Mouse (Mus musculus): ENCODE results near the gene Trim63. TPM values are rescaled to one million over a fixed set of nuclear protein-coding genes. Genes with fewer than 3 reads are reported as not detected.
"Not testable (repeated sequence)": the region's sequence is repeated elsewhere in the genome, so short reads cannot be mapped to it uniquely, and the experiment has no call there.

Gene Trim63
- polyA plus RNA-seq, 1 experiment: 1.2 TPM

DNA sequence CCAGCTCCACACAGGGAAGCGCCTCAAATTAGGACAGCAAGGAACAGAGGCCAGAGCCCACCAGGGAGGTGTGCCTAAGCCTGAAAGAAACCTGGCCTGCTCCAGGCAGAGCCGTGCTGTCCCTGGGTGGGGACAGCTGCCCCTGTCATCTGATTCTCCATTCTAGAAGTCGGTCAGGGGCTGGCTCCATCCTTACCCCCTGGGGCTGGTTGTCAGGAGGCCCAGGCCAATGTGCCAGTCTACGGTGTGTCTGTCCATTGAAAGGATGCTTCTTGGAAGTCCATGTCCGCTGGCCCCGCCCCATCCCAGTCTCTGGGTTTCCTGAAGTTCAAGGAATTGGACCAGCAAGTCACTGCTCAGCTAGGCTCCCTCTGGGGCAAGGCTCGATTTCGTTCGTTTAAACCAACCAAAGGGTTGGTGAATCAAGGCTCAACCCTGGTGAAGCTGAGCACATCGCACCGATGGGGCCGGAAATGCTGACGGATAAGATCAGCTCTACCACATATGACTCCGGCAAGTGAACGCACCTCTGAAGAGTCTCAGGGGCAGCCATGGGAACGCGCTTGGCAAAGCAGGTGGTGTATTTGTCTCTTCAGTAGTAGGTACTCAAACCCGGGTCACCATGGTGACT lies 21.7 kb upstream of the Trim63 start:
- Histone ChIP-seq H3K27ac (replicated peaks; ENCODE audit: low read depth, low read length) (no peak overlapping the region), H3K4me3 (ENCODE audit: insufficient read depth, low read depth, low read length) (no peak overlapping the region), H3K4me1 (ENCODE audit: control insufficient read depth, insufficient read depth, insufficient read length, low read length) (peaks cover 2% of the 10 kb centered on the region; the same call in 1 of the 2 replicates)

DNA sequence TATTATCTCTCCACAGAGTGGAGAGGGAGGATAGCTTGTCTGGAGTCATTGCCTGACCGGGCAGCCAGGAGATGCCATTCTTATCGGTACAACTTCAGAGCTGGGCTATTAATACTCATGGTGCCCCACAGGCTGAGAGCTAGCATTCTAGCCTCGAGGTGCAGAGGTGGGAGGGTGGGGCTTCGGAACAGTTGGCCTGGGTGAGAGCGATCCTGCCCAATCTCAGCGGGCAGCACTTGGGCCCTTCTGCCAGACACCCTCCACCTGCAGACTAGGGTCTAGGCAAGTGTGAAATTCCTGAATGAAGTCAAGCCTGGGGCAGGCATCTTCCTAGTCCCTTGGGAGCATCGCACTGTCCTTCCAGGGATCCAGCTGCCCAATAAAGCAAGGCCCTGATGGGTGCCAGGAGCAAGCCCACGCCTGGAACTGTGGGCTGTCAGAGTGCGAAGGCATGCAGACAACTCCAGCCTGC lies 21.2 kb upstream of the Trim63 start:
- Histone ChIP-seq H3K4me3 (ENCODE audit: insufficient read depth, low read depth, low read length) (no peak overlapping the region), H3K27ac (replicated peaks; ENCODE audit: low read depth, low read length) (no peak overlapping the region), H3K4me1 (ENCODE audit: control insufficient read depth, insufficient read depth, insufficient read length, low read length) (no peaks in the 10 kb centered on the region)

DNA sequence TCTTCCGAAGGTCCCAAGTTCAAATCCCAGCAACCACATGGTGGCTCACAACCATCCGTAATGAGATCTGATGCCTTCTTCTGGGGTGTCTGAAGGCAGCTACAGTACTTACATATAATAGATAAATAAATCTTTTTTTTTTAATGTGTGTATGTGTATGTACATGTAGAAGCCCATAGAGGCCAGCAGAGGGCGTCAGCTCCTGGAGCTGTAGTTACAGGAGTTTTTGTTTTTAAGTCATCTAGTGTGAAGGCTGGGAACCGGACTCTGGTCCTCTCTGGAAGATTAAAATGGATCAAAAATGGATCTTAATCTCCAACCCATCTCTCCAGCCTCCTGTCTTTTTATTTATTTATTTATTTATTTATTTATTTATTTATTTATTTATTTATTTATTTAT lies 18.8 kb upstream of the Trim63 start:
- H3K27ac ChIP-seq (replicated peaks; ENCODE audit: low read depth, low read length); H3K4me1 ChIP-seq (ENCODE audit: control insufficient read depth, insufficient read depth, insufficient read length, low read length); H3K4me3 ChIP-seq (ENCODE audit: insufficient read depth, low read depth, low read length): not testable (repeated sequence)

DNA sequence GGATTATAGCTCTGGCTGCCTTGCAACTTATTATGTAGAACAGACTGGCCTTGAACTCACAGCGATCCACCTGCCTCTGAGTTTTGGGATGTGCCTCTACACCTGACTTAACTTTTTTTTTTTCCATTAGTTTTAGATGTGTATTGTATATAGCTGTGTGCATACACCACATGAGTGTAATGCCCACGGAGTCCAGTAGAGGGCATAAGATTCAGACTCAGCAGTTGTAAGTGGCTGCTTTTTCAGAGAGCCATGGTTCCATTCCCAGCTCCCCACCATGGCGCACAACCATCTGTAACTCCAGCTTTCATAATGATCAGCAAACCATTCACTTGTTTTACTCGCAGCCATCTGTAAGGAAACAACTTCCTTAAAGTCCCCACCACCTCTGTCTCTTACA lies 18.4 kb upstream of the Trim63 start:
- no peak overlapping the region for H3K4me3 ChIP-seq (ENCODE audit: insufficient read depth, low read depth, low read length)
- H3K27ac ChIP-seq (replicated peaks; ENCODE audit: low read depth, low read length): no peak overlapping the region
- no peaks in the 10 kb centered on the region for H3K4me1 ChIP-seq (ENCODE audit: control insufficient read depth, insufficient read depth, insufficient read length, low read length)

DNA sequence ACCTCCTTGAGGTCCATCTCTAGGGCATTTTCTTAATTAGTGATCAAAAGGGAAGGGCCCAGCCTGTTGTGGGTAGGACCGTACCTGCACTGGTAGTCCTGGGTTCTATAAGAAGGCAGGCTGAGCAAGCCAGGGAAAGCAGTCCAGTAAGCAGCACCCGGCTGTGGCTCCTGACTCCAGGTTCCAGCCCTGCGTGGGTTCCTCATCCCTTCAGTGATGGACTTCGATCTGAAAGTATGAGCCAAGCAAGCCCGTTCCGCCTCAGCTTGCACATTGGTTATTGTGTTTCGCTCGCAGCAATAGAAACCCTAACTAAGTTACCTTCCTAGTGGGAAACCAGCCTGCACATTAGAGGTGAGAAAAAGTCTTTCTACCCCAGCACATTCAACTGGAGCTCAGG lies 17.6 kb upstream of the Trim63 start:
- H3K27ac ChIP-seq (replicated peaks; ENCODE audit: low read depth, low read length): no peak overlapping the region
- no peaks in the 10 kb centered on the region for H3K4me1 ChIP-seq (ENCODE audit: control insufficient read depth, insufficient read depth, insufficient read length, low read length)
- H3K4me3 ChIP-seq (ENCODE audit: insufficient read depth, low read depth, low read length): no peak overlapping the region

DNA sequence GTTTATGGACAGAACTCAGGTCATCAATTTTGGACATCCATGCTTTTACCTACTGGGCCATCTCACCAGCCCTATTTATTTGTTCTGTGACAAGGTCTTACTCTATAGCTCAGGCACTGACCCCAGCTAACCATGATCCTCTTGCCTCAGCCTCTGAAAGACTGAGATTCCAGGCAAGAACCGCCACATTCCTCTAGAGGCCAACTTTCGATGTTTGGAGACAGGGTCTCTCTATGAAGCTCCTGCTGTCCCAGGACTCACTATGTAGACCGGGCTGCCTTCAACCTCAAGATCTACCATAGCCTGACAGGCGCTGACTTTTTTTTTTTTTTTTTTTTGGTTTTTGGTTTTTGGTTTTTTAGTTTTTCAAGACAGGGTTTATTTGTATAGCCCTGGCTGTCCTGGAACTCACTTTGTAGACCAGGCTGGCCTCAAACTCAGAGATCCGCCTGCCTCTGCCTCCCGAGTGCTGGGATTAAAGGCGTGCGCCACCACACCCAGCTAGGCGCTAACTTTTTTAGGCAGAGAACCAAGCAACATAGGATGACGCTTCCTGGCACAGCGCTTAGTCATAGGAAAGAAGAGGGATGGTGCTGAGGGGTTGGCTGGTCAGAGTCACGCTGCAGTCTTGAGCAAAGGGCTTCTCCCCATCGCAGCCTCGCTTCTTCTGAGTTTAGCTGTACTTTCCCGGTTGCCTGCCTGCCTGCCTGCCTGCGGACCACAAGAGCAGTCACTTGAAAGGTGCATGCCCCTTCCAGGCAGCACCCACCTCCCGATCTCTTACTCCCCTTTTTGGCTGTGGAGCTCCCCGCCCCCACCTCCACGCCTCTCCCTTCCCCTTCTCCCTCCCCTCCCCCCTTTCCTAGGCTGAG lies 16.1 kb upstream of the Trim63 start:
- Histone ChIP-seq H3K27ac (replicated peaks; ENCODE audit: low read depth, low read length) (no peak overlapping the region), H3K4me3 (ENCODE audit: insufficient read depth, low read depth, low read length) (no peak overlapping the region), H3K4me1 (ENCODE audit: control insufficient read depth, insufficient read depth, insufficient read length, low read length) (no peaks in the 10 kb centered on the region)

DNA sequence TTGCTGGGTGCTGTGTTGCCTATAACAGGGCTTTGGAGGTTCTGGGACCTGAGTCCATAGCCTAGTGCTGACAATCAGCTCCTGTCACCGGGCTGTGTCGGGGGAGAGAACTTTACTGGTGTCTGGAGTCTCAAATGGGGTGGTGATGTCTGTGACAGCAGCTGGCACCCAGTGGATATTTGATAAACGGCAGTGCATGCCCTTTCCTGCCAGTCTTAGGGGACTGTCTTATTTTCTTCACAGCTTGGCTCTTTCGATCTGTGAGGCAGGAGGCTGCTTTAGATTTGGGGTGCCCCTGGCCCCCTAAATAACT lies 15.5 kb upstream of the Trim63 start:
- Histone ChIP-seq H3K27ac (replicated peaks; ENCODE audit: low read depth, low read length) (no peak overlapping the region), H3K4me1 (ENCODE audit: control insufficient read depth, insufficient read depth, insufficient read length, low read length) (no peaks in the 10 kb centered on the region), H3K4me3 (ENCODE audit: insufficient read depth, low read depth, low read length) (no peak overlapping the region)

DNA sequence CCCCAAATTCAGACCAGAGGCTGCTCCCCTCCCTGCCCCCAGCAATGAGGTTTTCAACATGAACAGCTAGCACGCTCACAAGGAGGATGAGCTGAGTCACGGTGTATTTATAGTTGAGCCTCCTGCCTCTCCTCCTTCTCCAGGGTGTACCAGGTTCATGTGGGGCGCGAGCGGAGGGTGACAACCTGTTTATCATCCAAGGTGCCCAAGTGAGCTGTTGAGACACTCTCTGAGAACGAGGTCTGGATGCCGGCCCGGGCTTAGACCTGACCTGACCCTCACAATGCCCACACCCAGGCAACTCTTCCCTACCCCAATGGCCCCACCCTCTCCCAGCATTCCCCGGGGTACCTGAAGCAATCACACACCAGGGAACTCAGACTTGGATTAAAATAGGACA lies 14.6 kb upstream of the Trim63 start:
- Histone ChIP-seq H3K4me3 (ENCODE audit: insufficient read depth, low read depth, low read length) (no peak overlapping the region), H3K4me1 (ENCODE audit: control insufficient read depth, insufficient read depth, insufficient read length, low read length) (no peaks in the 10 kb centered on the region), H3K27ac (replicated peaks; ENCODE audit: low read depth, low read length) (no peak overlapping the region)

DNA sequence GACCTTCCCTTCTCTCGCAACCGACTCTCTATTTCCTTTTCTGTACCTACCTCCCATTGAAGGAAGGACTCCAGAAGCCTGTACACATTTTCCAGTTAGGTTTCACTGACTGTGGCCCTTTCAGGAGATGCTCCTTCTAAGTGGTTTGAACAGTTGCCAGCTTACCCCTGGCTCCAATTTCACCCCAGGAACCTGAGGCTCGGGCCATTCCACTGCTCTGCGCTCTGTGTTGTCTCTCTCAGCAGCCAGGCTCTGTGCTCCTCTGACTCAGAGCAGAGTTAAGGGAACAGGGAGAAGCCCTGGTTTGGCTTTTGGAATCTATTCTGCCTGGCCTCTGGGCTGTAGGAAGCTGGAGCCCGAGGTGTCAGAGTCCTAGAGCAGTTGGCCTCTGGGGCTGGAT lies 12.8 kb upstream of the Trim63 start:
- Histone ChIP-seq H3K27ac (replicated peaks; ENCODE audit: low read depth, low read length) (no peak overlapping the region), H3K4me3 (ENCODE audit: insufficient read depth, low read depth, low read length) (no peak overlapping the region), H3K4me1 (ENCODE audit: control insufficient read depth, insufficient read depth, insufficient read length, low read length) (no peaks in the 10 kb centered on the region)

DNA sequence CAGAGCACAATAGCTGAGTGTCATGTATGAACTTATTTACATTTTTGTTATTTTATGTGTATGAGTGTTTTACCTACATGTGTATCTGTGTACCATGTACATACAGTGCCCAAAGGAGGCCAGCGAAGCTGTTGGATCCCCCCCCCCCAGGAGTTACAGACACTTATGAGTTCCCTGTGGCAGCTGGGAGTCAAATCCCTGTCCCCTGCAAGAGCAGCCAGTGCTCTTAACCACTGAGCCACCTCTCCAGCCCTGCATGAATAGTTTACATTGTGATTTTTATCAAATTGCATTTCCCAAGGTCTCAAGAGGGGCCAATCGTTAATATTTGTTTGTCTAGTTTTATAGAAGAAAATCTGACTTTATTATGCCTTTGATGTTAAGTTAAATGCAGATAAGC lies 8.0 kb upstream of the Trim63 start:
- Histone ChIP-seq H3K4me1 (ENCODE audit: control insufficient read depth, insufficient read depth, insufficient read length, low read length) (peaks cover 2% of the 10 kb centered on the region), H3K4me3 (ENCODE audit: insufficient read depth, low read depth, low read length) (no peak overlapping the region), H3K27ac (replicated peaks; ENCODE audit: low read depth, low read length) (no peak overlapping the region)

DNA sequence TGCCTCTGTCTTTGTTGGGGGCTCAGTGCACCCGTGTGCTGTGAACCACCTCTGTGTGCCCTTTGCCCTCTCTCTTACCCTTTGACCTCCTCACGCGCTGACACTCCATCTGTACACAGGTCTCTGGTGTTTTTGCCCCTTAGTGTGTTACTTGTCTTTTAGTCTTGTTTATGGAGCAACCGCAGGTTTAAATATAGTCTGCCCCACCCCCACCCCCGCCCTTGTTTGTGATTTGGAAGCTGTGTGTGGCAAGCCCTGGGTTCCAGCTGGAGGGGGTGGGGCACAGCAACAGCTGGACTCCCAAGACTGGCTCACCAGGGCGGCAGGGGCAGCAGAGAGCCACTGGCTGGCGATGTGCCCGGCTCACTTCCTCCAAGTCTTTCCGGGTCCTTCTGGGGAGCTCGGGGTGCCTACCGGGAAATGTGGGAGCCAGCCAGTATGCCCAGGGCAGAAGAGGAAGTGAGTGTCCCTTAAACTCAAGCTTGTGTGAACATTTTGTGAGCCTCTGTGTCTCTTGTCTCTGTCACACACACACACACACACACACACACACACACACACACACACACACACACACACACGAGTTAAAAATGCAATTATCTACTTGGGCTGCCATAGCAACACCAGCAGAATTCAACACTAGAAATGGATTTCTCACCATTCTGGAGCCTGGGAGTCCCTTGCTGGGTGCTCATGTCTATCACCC lies 7.4 kb upstream of the Trim63 start:
- Histone ChIP-seq H3K27ac (replicated peaks; ENCODE audit: low read depth, low read length) (no peak overlapping the region), H3K4me3 (ENCODE audit: insufficient read depth, low read depth, low read length) (no peak overlapping the region)

DNA sequence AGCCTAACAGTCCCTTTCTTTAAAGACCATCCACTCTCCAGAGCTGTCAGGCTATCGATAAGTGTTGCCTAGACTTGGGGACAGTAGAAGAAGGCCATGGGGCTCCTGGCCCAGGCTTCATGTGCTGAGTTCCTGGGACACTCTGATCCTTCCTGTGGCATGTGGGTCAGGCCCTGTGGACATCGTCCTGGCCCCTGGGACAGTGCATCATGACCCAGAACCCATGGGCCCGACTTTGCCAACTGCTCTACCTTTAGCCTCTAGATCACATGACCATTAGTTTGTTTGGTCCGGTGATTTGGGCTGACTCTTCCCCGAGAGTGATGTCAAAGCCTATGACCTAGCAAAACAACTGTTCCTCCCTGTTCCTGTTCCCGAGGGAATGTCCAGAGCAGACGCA lies 4.8 kb upstream of the Trim63 start:
- Histone ChIP-seq H3K4me1 (ENCODE audit: control insufficient read depth, insufficient read depth, insufficient read length, low read length) (peaks cover 2% of the 10 kb centered on the region), H3K27ac (replicated peaks; ENCODE audit: low read depth, low read length) (no peak overlapping the region), H3K4me3 (ENCODE audit: insufficient read depth, low read depth, low read length) (no peak overlapping the region)

More for the DNA sequence above, 7.4 kb upstream of the Trim63 start:
- H3K4me1 ChIP-seq (ENCODE audit: control insufficient read depth, insufficient read depth, insufficient read length, low read length): peaks cover 2% of the 10 kb centered on the region

DNA sequence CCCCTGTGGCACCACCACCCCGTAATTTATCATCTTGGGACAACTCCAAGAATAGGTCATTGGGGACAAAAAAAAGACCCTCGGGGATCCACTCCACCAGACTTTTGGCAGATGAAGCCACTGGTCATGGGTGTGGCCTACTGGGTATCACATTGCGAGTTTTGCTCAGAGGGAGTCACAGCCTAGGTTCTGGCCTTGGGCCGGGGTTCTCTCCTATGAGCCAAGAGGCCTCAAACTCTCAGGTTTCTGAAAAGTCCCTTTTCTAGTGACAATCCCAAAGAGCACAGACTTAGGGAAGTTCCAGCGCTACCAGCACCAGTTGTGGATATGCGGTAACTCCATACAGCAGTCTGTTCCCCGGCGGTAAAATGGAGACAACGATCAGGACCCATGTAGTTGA lies 4.3 kb upstream of the Trim63 start:
- Histone ChIP-seq H3K27ac (replicated peaks; ENCODE audit: low read depth, low read length) (no peak overlapping the region), H3K4me3 (ENCODE audit: insufficient read depth, low read depth, low read length) (no peak overlapping the region), H3K4me1 (ENCODE audit: control insufficient read depth, insufficient read depth, insufficient read length, low read length) (peaks cover 2% of the 10 kb centered on the region)

DNA sequence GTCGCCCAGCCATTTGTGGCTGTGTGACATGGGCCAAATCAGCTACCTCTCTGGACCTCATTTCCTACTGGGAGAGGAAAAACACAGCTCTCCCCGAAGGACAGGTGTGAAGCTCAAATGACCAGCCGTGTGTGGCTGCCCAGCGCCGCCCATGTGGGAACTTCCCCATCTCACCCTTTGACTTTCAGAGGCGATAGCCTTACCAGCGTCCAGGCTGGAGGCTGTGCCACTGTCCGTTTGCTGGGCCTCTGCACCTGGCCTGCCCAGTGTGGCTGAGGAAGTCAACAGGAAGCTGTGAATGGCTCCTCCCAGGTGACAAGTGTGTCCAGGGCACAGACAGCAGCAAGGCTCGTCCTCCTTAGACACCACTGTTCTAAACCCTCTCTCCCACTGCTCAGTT lies 3.1 kb upstream of the Trim63 start:
- H3K4me1 ChIP-seq (ENCODE audit: control insufficient read depth, insufficient read depth, insufficient read length, low read length): peaks cover 2% of the 10 kb centered on the region
- H3K27ac ChIP-seq (replicated peaks; ENCODE audit: low read depth, low read length): no peak overlapping the region
- H3K4me3 ChIP-seq (ENCODE audit: insufficient read depth, low read depth, low read length): no peak overlapping the region

DNA sequence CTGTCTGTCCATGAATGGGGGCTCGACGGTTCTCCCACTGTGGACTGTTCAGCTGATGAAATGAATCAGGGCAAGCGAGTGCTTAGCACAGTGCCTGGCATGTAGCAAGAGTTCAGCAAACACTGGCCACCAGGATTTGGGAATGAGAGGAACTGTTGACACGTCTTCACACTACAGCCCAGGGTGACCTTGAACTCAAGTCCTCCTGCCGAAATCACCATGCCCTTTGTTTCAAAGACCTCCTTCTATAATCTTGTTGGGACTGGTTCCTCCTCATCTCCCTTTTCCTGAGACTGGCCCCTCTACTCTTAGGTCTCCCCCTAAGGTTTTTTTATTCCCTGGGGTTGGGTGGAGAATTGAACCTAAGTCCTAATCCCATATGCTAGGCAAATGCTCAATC lies 2.6 kb upstream of the Trim63 start:
- H3K27ac ChIP-seq (replicated peaks; ENCODE audit: low read depth, low read length): no peak overlapping the region

More for the DNA sequence above, 2.6 kb upstream of the Trim63 start:
- Histone ChIP-seq H3K4me3 (ENCODE audit: insufficient read depth, low read depth, low read length) (no peak overlapping the region), H3K4me1 (ENCODE audit: control insufficient read depth, insufficient read depth, insufficient read length, low read length) (no peaks in the 10 kb centered on the region)

Measured in brown adipose tissue, adult 24 weeks (tissue).